8 mouse cellular contexts compared by ENCODE assay signal in genomic region chr11:96906431-96907161, GRCm38 (mm10). TPM values are rescaled to one million over a fixed set of nuclear protein-coding genes. Genes with fewer than 3 reads are reported as not detected.
DNase-seq lines count a peak whose midpoint lies in the region; ATAC-seq lines count a peak whose summit lies in the region.

No protein-coding gene starts in this region.

- ATAC-seq in lung, embryonic 15.5 days (ENCODE audit: borderline replicate concordance, extremely low read depth, low FRiP score, low TSS enrichment) = no peak
- no peak for ATAC-seq in neural tube, embryonic 12.5 days (ENCODE audit: low FRiP score, low read depth)

- no peak overlapping the region for H3K9ac ChIP-seq in lung, embryonic 15.5 days
- peak overlapping the region; percentile 30; the same call in 1 of the 2 replicates for H3K9ac ChIP-seq in neural tube, embryonic 12.5 days

- no peak overlapping the region for H3K4me3 ChIP-seq in lung, embryonic 15.5 days
- no peak overlapping the region for H3K4me3 ChIP-seq in neural tube, embryonic 12.5 days

- no peak for DNase-seq in lung, postnatal 25 days (ENCODE audit: low spot score)
- DNase-seq in gastrocnemius, postnatal 25 days = peak; percentile 88
- peak; percentile 46 to 64 for DNase-seq in kidney, adult 8-10 months
- no peak for DNase-seq in thymus, adult 18-20 months
- no peak for DNase-seq in thymus, postnatal 36 days
- no peak for DNase-seq in testis, postnatal 10 days (ENCODE audit: low spot score)

- H3K36me3 ChIP-seq in lung, embryonic 15.5 days = peaks cover 18% of the 10 kb centered on the region
- H3K36me3 ChIP-seq in neural tube, embryonic 12.5 days = peaks cover 19% of the 10 kb centered on the region

- H3K27me3 ChIP-seq in lung, embryonic 15.5 days = no peaks in the 10 kb centered on the region
- H3K27me3 ChIP-seq in neural tube, embryonic 12.5 days (replicated peaks) = no peaks in the 10 kb centered on the region

- peaks cover 20% of the 10 kb centered on the region; the same call in 1 of the 2 replicates for H3K4me1 ChIP-seq in lung, embryonic 15.5 days
- peaks cover 77% of the 10 kb centered on the region for H3K4me1 ChIP-seq in neural tube, embryonic 12.5 days

- 37% methylated on average over 15 of the region's 15 CpGs for WGBS in lung, embryonic 15.5 days
- 20% methylated on average over 15 of the region's 15 CpGs for WGBS in neural tube, embryonic 12.5 days

- H3K27ac ChIP-seq in lung, embryonic 15.5 days = peak overlapping the region; percentile 5; the same call in 1 of the 2 replicates
- peak overlapping the region; percentile 81 for H3K27ac ChIP-seq in neural tube, embryonic 12.5 days

- H3K9me3 ChIP-seq in lung, embryonic 15.5 days = no peaks in the 10 kb centered on the region
- H3K9me3 ChIP-seq in neural tube, embryonic 12.5 days = no peaks in the 10 kb centered on the region

- no peak overlapping the region for H3K4me2 ChIP-seq in lung, embryonic 15.5 days
- H3K4me2 ChIP-seq in neural tube, embryonic 12.5 days (replicated peaks) = peak overlapping the region; percentile 22

RNA-seq across cellular contexts. Expression of gene Cdk5rap3, which starts 9.7 kb away (rescaled TPM):
- polyA plus RNA-seq in lung, embryonic 15.5 days (2015; fragmentation: Nextera tagmentation; extraction: Ambion mirVana) = 65.8 and 67.2 TPM in 2 replicates
- 10 to 100 TPM; 22.3 to 23.0 TPM for total RNA-seq in gastrocnemius, postnatal 25 days (2021)
- 99.3 and 103 TPM in 2 replicates for polyA plus RNA-seq in neural tube, embryonic 12.5 days (2016; fragmentation: Nextera tagmentation; extraction: Ambion mirVana)

RNA-seq across cellular contexts. Expression of gene Prr15l, which starts 21.3 kb away (rescaled TPM):
- 38.2 and 40.1 TPM in 2 replicates for polyA plus RNA-seq in lung, embryonic 15.5 days (2015; fragmentation: Nextera tagmentation; extraction: Ambion mirVana)
- not detected for total RNA-seq in gastrocnemius, postnatal 25 days (2021)
- polyA plus RNA-seq in neural tube, embryonic 12.5 days (2016; fragmentation: Nextera tagmentation; extraction: Ambion mirVana) = 0.05 and 0.61 TPM in 2 replicates

RNA-seq across cellular contexts. Expression of gene Pnpo, which starts 37.2 kb away (rescaled TPM):
- polyA plus RNA-seq in lung, embryonic 15.5 days (2015; fragmentation: Nextera tagmentation; extraction: Ambion mirVana) = 30.4 and 34.3 TPM in 2 replicates
- 1 to 10 TPM; 7.0 to 8.3 TPM for total RNA-seq in gastrocnemius, postnatal 25 days (2021)
- polyA plus RNA-seq in neural tube, embryonic 12.5 days (2016; fragmentation: Nextera tagmentation; extraction: Ambion mirVana) = 18.3 and 18.9 TPM in 2 replicates

RNA-seq across cellular contexts. Expression of gene Copz2, which starts 56.9 kb away (rescaled TPM):
- 134 and 138 TPM in 2 replicates for polyA plus RNA-seq in lung, embryonic 15.5 days (2015; fragmentation: Nextera tagmentation; extraction: Ambion mirVana)
- total RNA-seq in gastrocnemius, postnatal 25 days (2021) = 10 to 100 TPM; 28.2 to 31.1 TPM
- polyA plus RNA-seq in neural tube, embryonic 12.5 days (2016; fragmentation: Nextera tagmentation; extraction: Ambion mirVana) = 41.4 and 46.9 TPM in 2 replicates

Comparison
In these comparisons a context has a peak if more than half of its experiments do, and no peak if none do; other contexts are left out.
1. DNase-seq: peak in gastrocnemius, postnatal 25 days (single experiment) and kidney, adult 8-10 months (2 of 2); none in lung, postnatal 25 days (single experiment), thymus, adult 18-20 months (0 of 2), thymus, postnatal 36 days (0 of 2) and testis, postnatal 10 days (single experiment).
2. RNA of gene Prr15l, which starts 21.3 kb away (polyA plus RNA-seq): 38.2 to 40.1 TPM in lung, embryonic 15.5 days; 0.05 to 0.61 TPM in neural tube, embryonic 12.5 days; every median in the first group is over 10 times any median in the second.